Mouse (Mus musculus) neural tube, embryonic 13.5 days (tissue): ENCODE data around the gene Lrrc32. TPM values are rescaled to one million over a fixed set of nuclear protein-coding genes. Genes with fewer than 3 reads are reported as not detected.
A peak's percentile ranks its signal among the peaks of the same experiment; 100 is the strongest.

Experiments used
- ATAC-seq: fragments of 200-750 bp; cut with Nextera tagmentation; 2 replicates; pipeline ENCODE4 v1.8.0; 2017; ENCODE audit warnings: low read depth, mild to moderate bottlenecking, moderate TSS enrichment, moderate library complexity
- H3K27ac ChIP-seq: fragments of 300-500 bp; sonication (generic); replicated peaks from 2 replicates; pipeline ENCODE4 v1.5.1; 2015; ENCODE audit warnings: moderate library complexity, mild to moderate bottlenecking, inconsistent platforms
- H3K27me3 ChIP-seq: fragments of 300-500 bp; sonication (generic); 2 replicates; pipeline ENCODE4 v1.6.1; 2015; ENCODE audit warnings: mild to moderate bottlenecking, inconsistent platforms
- H3K36me3 ChIP-seq: fragments of 300-500 bp; sonication (generic); 2 replicates; pipeline ENCODE4 v1.6.1; 2015; ENCODE audit warnings: mild to moderate bottlenecking, inconsistent platforms
- H3K4me1 ChIP-seq: fragments of 300-500 bp; sonication (generic); replicated peaks from 2 replicates; pipeline ENCODE4 v1.6.1; 2015; ENCODE audit warnings: inconsistent platforms
- H3K4me2 ChIP-seq: fragments of 300-500 bp; sonication (generic); 2 replicates; pipeline ENCODE4 v1.6.1; 2015; ENCODE audit warnings: inconsistent platforms, mild to moderate bottlenecking, moderate library complexity
- H3K4me3 ChIP-seq: fragments of 300-500 bp; sonication (generic); 2 replicates; pipeline ENCODE4 v1.5.1; 2015; ENCODE audit warnings: mild to moderate bottlenecking, inconsistent platforms
- H3K9ac ChIP-seq: fragments of 300-500 bp; sonication (generic); 2 replicates; pipeline ENCODE4 v1.6.1; 2015; ENCODE audit warnings: moderate library complexity, mild to moderate bottlenecking, inconsistent platforms
- H3K9me3 ChIP-seq: fragments of 300-500 bp; sonication (generic); 2 replicates; pipeline ENCODE4 v1.6.1; 2016; ENCODE audit warnings: inconsistent platforms
- WGBS: fragments of 180-500 bp; shearing (Covaris S2); methylation state at CpG from one replicate; pipeline ENCODE4 v1.1.7; 2015; 5-methylcytosine and 5-hydroxymethylcytosine counted together
- polyA plus RNA-seq: library from polyadenylated mRNA; unstranded; fragments of >200 nt; fragmentation: Nextera tagmentation; extraction: Ambion mirVana; gene quantifications from 2 replicates; pipeline ENCODE4 v1.2.1, GENCODE M21; 2015

Gene Lrrc32
- polyA plus RNA-seq, 1 experiment from 2014 or later: 4.9 TPM

- no peak overlapping the region for H3K4me3 ChIP-seq
- H3K27ac ChIP-seq: no peak overlapping the region
- no peak overlapping the region for H3K9ac ChIP-seq
- no peaks in the 10 kb centered on the region for H3K9me3 ChIP-seq
- peaks cover 20% of the 10 kb centered on the region for H3K4me1 ChIP-seq
- H3K27me3 ChIP-seq: no peaks in the 10 kb centered on the region
- 88% methylated on average over 3 of the region's 3 CpGs for WGBS
- no peaks in the 10 kb centered on the region for H3K36me3 ChIP-seq
- no peak for ATAC-seq
- no peak overlapping the region for H3K4me2 ChIP-seq
These were observed 53.2 kb downstream of the Lrrc32 start for GRCm38 (mm10) chr7:98542267-98542666.

GRCm38 (mm10) chr7:98542731-98543142, 53.7 kb downstream of the Lrrc32 start:
- no peak overlapping the region for H3K27ac ChIP-seq
- H3K4me2 ChIP-seq: no peak overlapping the region
- peaks cover 16% of the 10 kb centered on the region for H3K4me1 ChIP-seq
- no peaks in the 10 kb centered on the region for H3K36me3 ChIP-seq
- H3K27me3 ChIP-seq: no peaks in the 10 kb centered on the region
- H3K9ac ChIP-seq: no peak overlapping the region
- no peaks in the 10 kb centered on the region for H3K9me3 ChIP-seq
- WGBS: 57% methylated on average over 6 of the region's 6 CpGs
- no peak overlapping the region for H3K4me3 ChIP-seq
- no peak for ATAC-seq

- WGBS: 48% methylated on average over 11 of the region's 11 CpGs
- H3K27me3 ChIP-seq: no peaks in the 10 kb centered on the region
- H3K27ac ChIP-seq: no peak overlapping the region
- H3K9ac ChIP-seq: no peak overlapping the region
- H3K9me3 ChIP-seq: no peaks in the 10 kb centered on the region
- no peak overlapping the region for H3K4me3 ChIP-seq
- no peak for ATAC-seq
- H3K4me2 ChIP-seq: no peak overlapping the region
- H3K4me1 ChIP-seq: peaks cover 7% of the 10 kb centered on the region
- H3K36me3 ChIP-seq: no peaks in the 10 kb centered on the region
These were observed 54.8 kb downstream of the Lrrc32 start for GRCm38 (mm10) chr7:98543853-98544370.

- H3K4me1 ChIP-seq: peaks cover 7% of the 10 kb centered on the region
- H3K36me3 ChIP-seq: no peaks in the 10 kb centered on the region
- ATAC-seq: no peak
- no peak overlapping the region for H3K27ac ChIP-seq
- H3K4me3 ChIP-seq: no peak overlapping the region
- WGBS: 72% methylated on average over 3 of the region's 3 CpGs
- H3K27me3 ChIP-seq: no peaks in the 10 kb centered on the region
- H3K4me2 ChIP-seq: no peak overlapping the region
- no peaks in the 10 kb centered on the region for H3K9me3 ChIP-seq
- H3K9ac ChIP-seq: no peak overlapping the region
These were observed 55.5 kb downstream of the Lrrc32 start for GRCm38 (mm10) chr7:98544556-98544955.

GRCm38 (mm10) chr7:98548839-98549238, 59.8 kb downstream of the Lrrc32 start:
- Histone ChIP-seq H3K36me3 (no peaks in the 10 kb centered on the region), H3K4me1 (peaks cover 6% of the 10 kb centered on the region), H3K9ac (no peak overlapping the region), H3K4me2 (no peak overlapping the region), H3K27ac (no peak overlapping the region), H3K27me3 (no peaks in the 10 kb centered on the region), H3K4me3 (no peak overlapping the region), H3K9me3 (no peaks in the 10 kb centered on the region)
- no peak; the same call in 1 of the 2 replicates for ATAC-seq
- 40% methylated on average over 3 of the region's 3 CpGs for WGBS

GRCm38 (mm10) chr7:98550596-98550995, 61.5 kb downstream of the Lrrc32 start:
- ATAC-seq: no peak
- 44% methylated on average over 2 of the region's 2 CpGs for WGBS
- peak overlapping the region; percentile 42; the same call in 1 of the 2 replicates for H3K27ac ChIP-seq

GRCm38 (mm10) chr7:98551041-98551440, 62.0 kb downstream of the Lrrc32 start:
- 0 out of 2 replicates have a peak, but pooled peaks cover 3% of the 10 kb centered on the region for H3K4me1 ChIP-seq
- no peaks in the 10 kb centered on the region for H3K27me3 ChIP-seq
- no peak for ATAC-seq
- H3K4me3 ChIP-seq: no peak overlapping the region
- no peaks in the 10 kb centered on the region for H3K9me3 ChIP-seq
- H3K27ac ChIP-seq: no peak overlapping the region
- H3K36me3 ChIP-seq: no peaks in the 10 kb centered on the region
- no peak overlapping the region for H3K9ac ChIP-seq
- H3K4me2 ChIP-seq: no peak overlapping the region
- WGBS: 81% methylated on average over 3 of the region's 3 CpGs

More at GRCm38 (mm10) chr7:98550596-98550995, 61.5 kb downstream of the Lrrc32 start:
- no peak overlapping the region for H3K9ac ChIP-seq
- H3K4me2 ChIP-seq: no peak overlapping the region
- no peaks in the 10 kb centered on the region for H3K36me3 ChIP-seq
- H3K4me1 ChIP-seq: 0 out of 2 replicates have a peak, but pooled peaks cover 3% of the 10 kb centered on the region
- H3K4me3 ChIP-seq: no peak overlapping the region
- H3K9me3 ChIP-seq: no peaks in the 10 kb centered on the region
- no peaks in the 10 kb centered on the region for H3K27me3 ChIP-seq

Other genes with a start within 250 kb of the Lrrc32 start
- 20.5 and 20.7 TPM in 2 replicates for gene Acer3, start 168.1 kb upstream of the Lrrc32 start, polyA plus RNA-seq
- 6.9 and 8.1 TPM in 2 replicates for gene Tsku, start 128.0 kb upstream of the Lrrc32 start, polyA plus RNA-seq
- 0.43 TPM in 1 of 2 replicates, not detected in the other for gene Gucy2d, start 48.9 kb upstream of the Lrrc32 start, polyA plus RNA-seq
- gene Emsy, start 167.5 kb downstream of the Lrrc32 start, polyA plus RNA-seq: 35.1 and 35.2 TPM in 2 replicates
- 45.5 and 49.6 TPM in 2 replicates for gene Thap12, start 213.8 kb downstream of the Lrrc32 start, polyA plus RNA-seq